Mouse (Mus musculus): ENCODE measurements at regions not wholly inside any gene's neighbourhood (a gene's known extent, or its start where the extent isn't known, plus 50 kb on each side); places are given as distances from the start of the nearest gene placed in this dataset.
"Not testable (repeated sequence)": the region's sequence is repeated elsewhere in the genome, so short reads cannot be mapped to it uniquely, and the experiment has no call there.

- no peaks in the 10 kb centered on the region for H3K4me1 ChIP-seq (ENCODE audit: control insufficient read depth, insufficient read depth, insufficient read length, low read length)
- TF ChIP-seq POLR2A (IDR thresholded peaks at IDR 0.05; ENCODE audit: low read depth, low read length) (no peak), CTCF (IDR thresholded peaks at IDR 0.05; ENCODE audit: extremely low read depth, insufficient read length, insufficient replicate concordance, low read depth, low read length) (no peak)
- WGBS, result 68% methylated on average over 6 of the region's 6 CpGs
- no peak overlapping the region for H3K27ac ChIP-seq (ENCODE audit: insufficient read depth, low read depth, low read length)
- H3K27me3 ChIP-seq (ENCODE audit: control insufficient read depth, insufficient read depth, low read length), result no peaks in the 10 kb centered on the region
- no peaks in the 10 kb centered on the region for H3K36me3 ChIP-seq (ENCODE audit: control insufficient read depth, insufficient read depth, low read length)
- no peak overlapping the region for H3K4me3 ChIP-seq (ENCODE audit: low read depth, low read length)
These were observed 436.9 kb upstream of the Ghitm start for GRCm38 (mm10) chr14:37571971-37572370.

DNA sequence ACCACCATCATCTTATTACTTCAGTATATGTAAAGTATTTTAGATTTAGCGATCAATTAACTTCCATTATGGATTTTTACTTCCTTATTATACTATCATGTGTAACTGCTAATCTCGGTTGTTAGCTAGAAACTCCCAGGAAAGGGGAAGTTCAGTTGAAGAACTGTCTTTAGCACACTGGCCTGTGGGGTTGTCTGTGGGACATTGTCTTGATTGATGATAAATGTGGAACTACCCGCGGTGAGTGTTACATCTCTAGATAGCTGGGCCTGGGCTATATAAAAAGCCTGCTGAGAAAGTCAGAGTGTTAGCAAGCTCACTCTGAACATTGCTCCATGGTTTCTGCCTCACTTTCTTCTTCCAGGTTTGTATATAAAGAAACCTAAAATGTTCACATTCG, 423.2 kb upstream of the Ghitm start:
- Histone ChIP-seq H3K36me3 (ENCODE audit: control insufficient read depth, insufficient read depth, low read length) (no peaks in the 10 kb centered on the region), H3K4me3 (ENCODE audit: low read depth, low read length) (no peak overlapping the region), H3K27ac (ENCODE audit: insufficient read depth, low read depth, low read length) (no peak overlapping the region), H3K27me3 (ENCODE audit: control insufficient read depth, insufficient read depth, low read length) (no peaks in the 10 kb centered on the region), H3K4me1 (ENCODE audit: control insufficient read depth, insufficient read depth, insufficient read length, low read length) (no peaks in the 10 kb centered on the region)
- WGBS, result 64% methylated on average over 5 of the region's 5 CpGs
- no peak for TF ChIP-seq POLR2A (IDR thresholded peaks at IDR 0.05; ENCODE audit: low read depth, low read length)
- TF ChIP-seq CTCF (IDR thresholded peaks at IDR 0.05; ENCODE audit: extremely low read depth, insufficient read length, insufficient replicate concordance, low read depth, low read length), result no peak

DNA sequence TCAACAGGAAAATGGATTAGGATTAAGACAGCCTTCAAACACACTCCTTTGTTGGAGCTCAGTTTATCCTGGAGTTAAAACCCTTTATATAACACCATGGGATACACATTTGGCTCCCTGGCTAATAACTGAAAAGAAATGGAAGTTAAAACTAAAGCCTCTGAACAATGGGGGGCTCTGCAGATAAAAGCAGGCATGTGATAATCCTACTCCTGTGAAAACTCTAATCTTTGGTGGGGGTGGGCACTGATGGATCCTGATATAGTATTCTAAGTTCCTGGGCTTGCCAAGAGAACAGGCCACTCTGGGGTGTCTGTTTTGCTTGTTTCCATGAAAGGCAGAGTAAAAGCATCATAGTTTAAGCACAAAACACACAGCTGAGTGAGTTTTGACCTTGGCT, 388.5 kb upstream of the Ghitm start:
- no peak for TF ChIP-seq POLR2A (IDR thresholded peaks at IDR 0.05; ENCODE audit: low read depth, low read length)
- TF ChIP-seq CTCF (IDR thresholded peaks at IDR 0.05; ENCODE audit: extremely low read depth, insufficient read length, insufficient replicate concordance, low read depth, low read length), result no peak
- Histone ChIP-seq H3K27ac (ENCODE audit: insufficient read depth, low read depth, low read length) (no peak overlapping the region), H3K4me3 (ENCODE audit: low read depth, low read length) (no peak overlapping the region), H3K27me3 (ENCODE audit: control insufficient read depth, insufficient read depth, low read length) (no peaks in the 10 kb centered on the region), H3K36me3 (ENCODE audit: control insufficient read depth, insufficient read depth, low read length) (no peaks in the 10 kb centered on the region), H3K4me1 (ENCODE audit: control insufficient read depth, insufficient read depth, insufficient read length, low read length) (no peaks in the 10 kb centered on the region)

DNA sequence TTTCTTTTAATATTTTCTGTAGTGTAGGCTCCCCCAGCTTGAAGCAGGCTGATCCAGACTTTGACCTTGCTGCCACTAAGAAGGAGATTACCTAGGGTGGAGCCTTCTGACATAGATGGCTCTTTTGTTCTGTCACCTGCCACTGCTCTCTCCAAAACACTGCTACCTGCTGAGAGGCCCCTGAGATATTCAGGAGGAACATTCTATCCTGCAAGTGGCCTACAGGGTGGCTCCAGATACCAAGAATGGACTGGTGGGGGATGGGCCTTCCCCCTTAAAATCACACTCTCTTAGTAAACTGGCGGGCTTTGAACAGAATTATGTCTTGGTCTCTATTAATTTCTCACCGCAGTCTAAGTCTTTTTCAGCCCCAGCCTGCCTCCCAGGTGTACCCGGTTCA, 385.6 kb upstream of the Ghitm start:
- H3K27me3 ChIP-seq (ENCODE audit: control insufficient read depth, insufficient read depth, low read length); H3K4me3 ChIP-seq (ENCODE audit: low read depth, low read length); H3K27ac ChIP-seq (ENCODE audit: insufficient read depth, low read depth, low read length); H3K4me1 ChIP-seq (ENCODE audit: control insufficient read depth, insufficient read depth, insufficient read length, low read length); H3K36me3 ChIP-seq (ENCODE audit: control insufficient read depth, insufficient read depth, low read length): not testable (repeated sequence)
- 74% methylated on average over 3 of the region's 3 CpGs for WGBS

DNA sequence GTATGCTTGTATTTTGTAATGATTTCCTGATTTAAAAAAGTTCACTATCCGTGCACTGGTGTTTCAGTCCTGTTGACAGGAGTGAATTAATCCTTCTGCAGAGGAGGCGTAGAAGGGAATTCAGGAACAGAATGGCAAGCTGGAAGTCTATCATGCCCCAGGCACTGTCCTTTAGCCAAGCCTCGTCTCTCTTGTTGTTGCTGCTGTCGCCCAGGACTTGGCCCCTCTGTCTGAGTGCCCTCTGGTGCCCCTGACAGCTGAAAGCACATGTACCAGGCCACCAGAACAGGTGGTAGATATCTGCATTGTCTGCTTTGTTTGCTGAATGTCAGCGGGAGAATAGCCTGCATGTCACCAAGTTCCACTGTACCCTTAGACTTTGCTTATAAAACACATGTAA, 370.2 kb upstream of the Ghitm start:
- Histone ChIP-seq H3K27me3 (ENCODE audit: control insufficient read depth, insufficient read depth, low read length) (no peaks in the 10 kb centered on the region), H3K27ac (ENCODE audit: insufficient read depth, low read depth, low read length) (no peak overlapping the region), H3K4me3 (ENCODE audit: low read depth, low read length) (no peak overlapping the region), H3K4me1 (ENCODE audit: control insufficient read depth, insufficient read depth, insufficient read length, low read length) (no peaks in the 10 kb centered on the region), H3K36me3 (ENCODE audit: control insufficient read depth, insufficient read depth, low read length) (no peaks in the 10 kb centered on the region)
- TF ChIP-seq CTCF (IDR thresholded peaks at IDR 0.05; ENCODE audit: extremely low read depth, insufficient read length, insufficient replicate concordance, low read depth, low read length) (no peak), POLR2A (IDR thresholded peaks at IDR 0.05; ENCODE audit: low read depth, low read length) (no peak)
- 78% methylated on average over 5 of the region's 5 CpGs for WGBS

GRCm38 (mm10) chr14:37490711-37491110, 355.6 kb upstream of the Ghitm start:
- H3K4me3 ChIP-seq (ENCODE audit: low read depth, low read length), result no peak overlapping the region
- H3K27me3 ChIP-seq (ENCODE audit: control insufficient read depth, insufficient read depth, low read length), result no peaks in the 10 kb centered on the region
- no peaks in the 10 kb centered on the region for H3K36me3 ChIP-seq (ENCODE audit: control insufficient read depth, insufficient read depth, low read length)
- H3K4me1 ChIP-seq (ENCODE audit: control insufficient read depth, insufficient read depth, insufficient read length, low read length), result no peaks in the 10 kb centered on the region
- 65% methylated on average over 4 of the region's 4 CpGs for WGBS
- H3K27ac ChIP-seq (ENCODE audit: insufficient read depth, low read depth, low read length), result no peak overlapping the region
- no peak for TF ChIP-seq POLR2A (IDR thresholded peaks at IDR 0.05; ENCODE audit: low read depth, low read length)
- TF ChIP-seq CTCF (IDR thresholded peaks at IDR 0.05; ENCODE audit: extremely low read depth, insufficient read length, insufficient replicate concordance, low read depth, low read length), result no peak

DNA sequence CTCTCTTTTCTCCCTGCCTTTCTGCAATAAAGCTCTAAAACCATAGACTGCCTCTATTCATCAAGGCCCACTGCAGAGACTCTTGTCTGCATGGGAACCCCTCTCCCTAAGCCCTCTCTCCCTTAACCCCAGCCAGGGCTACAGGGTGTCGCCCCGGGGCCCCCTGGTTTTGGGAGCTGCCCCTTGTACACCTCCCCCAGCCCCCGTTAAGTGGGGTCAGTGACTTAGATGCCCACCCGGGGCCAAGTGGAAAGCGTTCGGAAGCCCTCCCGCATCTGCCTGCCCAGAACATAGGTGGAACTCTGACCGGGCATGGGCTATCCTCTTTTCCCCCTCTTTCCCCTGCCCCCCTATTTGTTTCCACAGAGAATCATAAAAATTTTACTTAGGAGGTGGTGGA, 350.2 kb upstream of the Ghitm start:
- no peak overlapping the region for H3K27ac ChIP-seq (ENCODE audit: insufficient read depth, low read depth, low read length)
- H3K4me1 ChIP-seq (ENCODE audit: control insufficient read depth, insufficient read depth, insufficient read length, low read length), result no peaks in the 10 kb centered on the region
- H3K36me3 ChIP-seq (ENCODE audit: control insufficient read depth, insufficient read depth, low read length), result no peaks in the 10 kb centered on the region
- whole genome bisulfite sequencing, result 89% methylated on average over 8 of the region's 8 CpGs
- no peaks in the 10 kb centered on the region for H3K27me3 ChIP-seq (ENCODE audit: control insufficient read depth, insufficient read depth, low read length)
- TF ChIP-seq CTCF (IDR thresholded peaks at IDR 0.05; ENCODE audit: extremely low read depth, insufficient read length, insufficient replicate concordance, low read depth, low read length), result no peak
- no peak for TF ChIP-seq POLR2A (IDR thresholded peaks at IDR 0.05; ENCODE audit: low read depth, low read length)
- no peak overlapping the region for H3K4me3 ChIP-seq (ENCODE audit: low read depth, low read length)

DNA sequence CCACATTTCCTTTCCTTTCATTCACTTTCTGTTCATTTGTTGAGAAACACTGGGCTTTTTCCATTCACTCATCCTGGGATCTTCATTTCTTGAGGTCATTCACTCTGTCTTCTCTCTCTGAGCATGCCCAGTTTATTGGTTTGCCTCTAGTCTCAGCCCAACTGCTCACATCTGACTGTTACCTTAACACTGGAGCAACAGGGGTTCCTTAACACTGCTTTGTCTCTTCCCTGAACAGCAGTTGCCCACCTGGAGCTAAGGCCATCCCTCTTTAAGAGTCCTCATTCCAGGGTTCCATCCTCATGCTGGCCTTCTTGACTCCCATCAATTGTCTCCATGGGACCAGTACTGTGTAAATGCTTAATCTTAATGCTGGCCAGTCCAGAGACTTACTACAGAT, 342.5 kb upstream of the Ghitm start:
- TF ChIP-seq CTCF (IDR thresholded peaks at IDR 0.05; ENCODE audit: extremely low read depth, insufficient read length, insufficient replicate concordance, low read depth, low read length) (no peak), POLR2A (IDR thresholded peaks at IDR 0.05; ENCODE audit: low read depth, low read length) (no peak)
- Histone ChIP-seq H3K4me3 (ENCODE audit: low read depth, low read length) (no peak overlapping the region), H3K27me3 (ENCODE audit: control insufficient read depth, insufficient read depth, low read length) (no peaks in the 10 kb centered on the region), H3K36me3 (ENCODE audit: control insufficient read depth, insufficient read depth, low read length) (no peaks in the 10 kb centered on the region), H3K27ac (ENCODE audit: insufficient read depth, low read depth, low read length) (no peak overlapping the region), H3K4me1 (ENCODE audit: control insufficient read depth, insufficient read depth, insufficient read length, low read length) (no peaks in the 10 kb centered on the region)
